Mouse (Mus musculus) small intestine, adult 2 months (tissue): ENCODE measurements around the gene Kcnh7. TPM values are rescaled to one million over a fixed set of nuclear protein-coding genes. Genes with fewer than 3 reads are reported as not detected.

Experiments
- H3K27ac ChIP-seq: fragments of 200-500 bp; 2 replicates; pipeline ENCODE4 v1.5.1; 2012; ENCODE audit warnings: low read depth, low read length, control low read depth, inconsistent platforms; ENCODE audit not compliant: insufficient read depth
- H3K27me3 ChIP-seq: fragments of 200-500 bp; 2 replicates; pipeline ENCODE4 v1.6.1; 2012; ENCODE audit warnings: mild to moderate bottlenecking, moderate library complexity, low read length, inconsistent platforms; ENCODE audit not compliant: control insufficient read depth, insufficient read depth
- H3K36me3 ChIP-seq: fragments of 200-500 bp; 2 replicates; pipeline ENCODE4 v1.6.1; 2012; ENCODE audit warnings: mild to moderate bottlenecking, low read length, control low read depth, inconsistent platforms; ENCODE audit not compliant: control insufficient read depth, insufficient read depth
- H3K4me1 ChIP-seq: fragments of 200-500 bp; 2 replicates; pipeline ENCODE4 v1.6.1; 2012; ENCODE audit warnings: low read length, inconsistent platforms, mixed read lengths; ENCODE audit not compliant: control insufficient read depth, insufficient read depth, insufficient read length
- H3K4me3 ChIP-seq: fragments of 200-500 bp; 2 replicates; pipeline ENCODE4 v1.5.1; 2012; ENCODE audit warnings: low read depth, mild to moderate bottlenecking, control low read depth, inconsistent platforms, low read length, moderate library complexity
- CTCF ChIP-seq: fragments of 200-500 bp; IDR thresholded peaks from 2 replicates; pipeline ENCODE4 v1.5.1; 2012; ENCODE audit warnings: low read depth, mild to moderate bottlenecking, control low read depth, inconsistent platforms, low read length, moderate library complexity, mixed read lengths; ENCODE audit not compliant: insufficient replicate concordance, insufficient read length; ENCODE audit errors: extremely low read depth
- POLR2A ChIP-seq: fragments of 200-500 bp; IDR thresholded peaks from 2 replicates; pipeline ENCODE4 v1.6.1; 2012; ENCODE audit warnings: low read depth, mild to moderate bottlenecking, control low read depth, inconsistent platforms, low read length, moderate library complexity
- WGBS: fragments of 180-500 bp; shearing (Covaris S2); methylation state at CpG from one replicate; pipeline ENCODE4 v1.1.7; 2018; 5-methylcytosine and 5-hydroxymethylcytosine counted together
- polyA plus RNA-seq: library from polyadenylated mRNA; depleted of rRNA; stranded (reverse); fragments of >200 nt; gene quantifications from 2 replicates; pipeline ENCODE4 v1.2.3, GENCODE M21; 2012; rRNA removed

Gene Kcnh7
- not detected in 2 replicates for polyA plus RNA-seq

DNA sequence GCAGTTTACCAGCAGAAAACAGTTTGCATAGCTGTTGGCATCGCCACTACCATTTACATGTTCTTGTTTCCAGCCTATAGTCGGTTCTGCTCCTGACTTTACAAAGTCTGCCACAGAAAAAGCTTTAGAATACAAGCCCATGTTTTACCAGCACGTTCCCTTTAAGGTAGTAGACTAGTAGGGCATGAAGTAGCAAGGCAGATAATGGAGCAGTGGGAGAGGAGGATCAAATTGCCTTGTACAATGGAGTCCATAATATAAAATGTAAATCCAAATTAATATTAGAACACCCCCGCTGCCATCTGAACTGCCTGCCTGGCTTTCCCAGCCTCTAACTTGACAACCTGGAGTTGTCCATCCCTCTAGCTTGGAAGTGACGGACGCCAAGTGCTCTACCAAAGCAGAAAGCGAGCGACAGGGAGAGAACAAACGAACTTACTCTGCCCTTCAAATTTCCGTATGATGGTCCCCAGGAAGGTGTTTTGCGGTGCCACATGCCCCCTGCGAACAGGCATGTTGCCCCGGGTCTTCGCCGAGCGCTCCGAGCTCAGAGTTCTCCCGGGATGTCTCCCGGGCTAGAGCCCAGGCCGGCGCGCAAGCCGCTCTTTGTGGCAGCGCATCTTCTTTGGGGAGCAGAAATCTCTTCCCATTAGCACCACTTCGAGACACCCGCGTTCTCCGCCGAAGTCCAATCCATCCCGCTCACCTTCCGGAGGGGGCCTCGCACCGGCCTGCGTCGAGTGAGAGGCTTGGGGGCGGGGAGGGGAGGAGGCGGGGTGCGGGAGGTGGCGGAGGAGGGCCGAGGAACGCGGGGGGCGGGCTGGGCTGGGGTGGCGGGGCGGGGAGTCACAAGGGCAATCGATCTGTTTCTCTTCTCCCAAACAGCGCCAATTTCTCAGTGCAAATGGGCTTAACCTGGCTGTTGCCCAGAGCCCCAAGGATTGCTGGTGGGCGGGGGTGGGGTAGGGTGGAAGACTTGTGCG lies at the start of gene Kcnh7:
Kcnh7 (minus strand) TSS at position 725 of the 983 bp plus-strand sequence.
- 0 out of 2 replicates have a peak within 1 kb of the TSS, but pooled peaks have one; percentile 3 for H3K4me3 ChIP-seq
- H3K27ac ChIP-seq, result no peak within 1 kb of the TSS
- WGBS, result 4% methylated on average over 47 of the region's 49 CpGs
- H3K27me3 ChIP-seq, result 0 out of 2 replicates have a peak, but pooled peaks cover 4% of the 10 kb centered on the region
- H3K36me3 ChIP-seq, result no peaks in the 10 kb centered on the region
- no peak for TF ChIP-seq POLR2A
- TF ChIP-seq CTCF, result no peak
- H3K4me1 ChIP-seq, result peaks cover 2% of the 10 kb centered on the region; the same call in 1 of the 2 replicates

DNA sequence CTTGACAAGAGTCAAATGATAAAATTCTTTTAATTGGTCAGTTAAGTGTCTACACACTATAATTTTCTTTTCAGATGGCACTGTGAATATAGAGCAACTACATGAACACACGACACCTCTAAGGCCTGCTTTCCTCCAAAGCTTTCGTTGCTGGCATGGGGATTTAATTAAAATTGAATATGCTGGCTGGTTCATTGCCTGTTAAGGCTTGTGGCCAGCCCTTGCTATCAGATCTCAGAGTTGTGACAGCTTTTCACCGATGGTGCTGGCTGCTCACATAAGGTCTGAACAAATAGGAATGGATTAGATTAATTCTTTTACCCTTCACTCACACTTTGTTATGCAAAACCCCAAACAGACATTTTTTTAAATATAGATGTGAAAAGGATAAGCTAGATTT lies 23.3 kb upstream of the Kcnh7 start:
- Histone ChIP-seq H3K27ac (no peak overlapping the region), H3K4me3 (no peak overlapping the region), H3K36me3 (no peaks in the 10 kb centered on the region), H3K4me1 (no peaks in the 10 kb centered on the region), H3K27me3 (no peaks in the 10 kb centered on the region)
- no peak for TF ChIP-seq CTCF
- no peak for TF ChIP-seq POLR2A
- 71% methylated on average over 3 of the region's 3 CpGs for WGBS

DNA sequence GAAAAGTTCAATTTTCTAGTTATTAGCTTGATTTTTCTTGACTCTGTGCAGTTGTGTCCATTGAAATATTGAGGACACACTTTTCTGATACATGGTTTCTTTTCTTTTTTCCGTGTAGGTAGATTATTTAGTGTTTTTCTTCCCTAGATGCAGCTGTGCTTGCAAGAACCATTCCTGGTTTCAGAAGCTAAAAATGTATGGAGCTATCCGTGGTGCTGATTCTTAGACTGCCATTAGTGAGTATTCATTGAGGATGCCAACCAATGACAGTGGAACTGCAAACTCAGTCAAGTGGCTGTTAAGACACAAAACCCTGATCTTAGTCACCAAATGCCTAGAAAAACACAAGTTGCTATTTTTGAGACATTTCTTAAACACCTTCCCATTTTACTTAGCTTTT lies 1.9 kb upstream of the Kcnh7 start:
- WGBS, result 2% methylated on average over 2 of the region's 2 CpGs
- Histone ChIP-seq H3K27me3 (0 out of 2 replicates have a peak, but pooled peaks cover 4% of the 10 kb centered on the region), H3K36me3 (no peaks in the 10 kb centered on the region), H3K27ac (no peak overlapping the region), H3K4me1 (peaks cover 2% of the 10 kb centered on the region; the same call in 1 of the 2 replicates), H3K4me3 (no peak overlapping the region)
- TF ChIP-seq POLR2A (no peak), CTCF (no peak)

DNA sequence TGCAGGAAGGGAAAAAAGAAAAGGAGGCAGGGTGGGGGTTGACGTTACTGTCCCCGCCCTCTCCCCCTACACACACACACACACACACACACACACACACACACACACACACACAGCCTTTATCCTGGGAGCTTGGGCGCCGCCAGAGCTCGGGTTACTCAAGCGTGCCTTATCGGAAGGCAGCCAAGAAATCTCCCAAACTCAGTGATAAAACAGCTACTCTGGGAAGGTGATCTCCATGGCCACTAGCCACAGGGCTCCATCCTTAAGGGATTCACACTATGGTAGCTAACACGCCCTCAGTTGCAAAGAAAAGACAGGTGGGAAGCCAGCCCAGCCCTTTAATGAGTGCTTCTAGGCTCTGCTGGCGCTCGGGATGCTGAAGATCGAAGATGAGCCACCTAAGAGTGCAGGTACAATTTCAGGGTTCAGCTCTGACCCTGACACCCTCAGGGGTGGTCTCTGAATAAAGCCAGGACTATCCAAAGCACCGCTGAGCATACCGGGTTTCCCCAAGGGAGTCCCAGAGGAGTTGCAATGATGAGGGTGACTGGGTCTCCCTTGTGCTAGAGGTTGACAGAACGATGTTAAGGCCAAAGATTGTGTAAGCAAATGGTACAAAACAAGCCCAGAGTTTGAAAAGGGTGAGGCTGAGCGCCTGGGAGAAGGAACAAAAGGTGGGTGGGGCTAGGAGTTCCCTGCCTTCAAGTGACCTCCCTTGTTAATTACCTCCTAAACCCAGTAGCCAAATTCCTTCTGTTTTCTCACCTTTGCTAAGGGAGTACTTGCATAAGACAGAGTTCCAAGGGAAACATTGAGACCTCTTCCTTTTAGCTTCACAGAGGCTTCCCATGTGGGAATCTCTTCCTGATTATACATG lies 704 bp upstream of the Kcnh7 start:
- Histone ChIP-seq H3K36me3 (no peaks in the 10 kb centered on the region), H3K4me3 (0 out of 2 replicates have a peak overlapping the region, but pooled peaks have one; percentile 3), H3K27ac (no peak overlapping the region), H3K27me3 (0 out of 2 replicates have a peak, but pooled peaks cover 4% of the 10 kb centered on the region), H3K4me1 (peaks cover 2% of the 10 kb centered on the region; the same call in 1 of the 2 replicates)
- WGBS, result 4% methylated on average over 15 of the region's 15 CpGs
- no peak for TF ChIP-seq POLR2A
- TF ChIP-seq CTCF, result no peak

DNA sequence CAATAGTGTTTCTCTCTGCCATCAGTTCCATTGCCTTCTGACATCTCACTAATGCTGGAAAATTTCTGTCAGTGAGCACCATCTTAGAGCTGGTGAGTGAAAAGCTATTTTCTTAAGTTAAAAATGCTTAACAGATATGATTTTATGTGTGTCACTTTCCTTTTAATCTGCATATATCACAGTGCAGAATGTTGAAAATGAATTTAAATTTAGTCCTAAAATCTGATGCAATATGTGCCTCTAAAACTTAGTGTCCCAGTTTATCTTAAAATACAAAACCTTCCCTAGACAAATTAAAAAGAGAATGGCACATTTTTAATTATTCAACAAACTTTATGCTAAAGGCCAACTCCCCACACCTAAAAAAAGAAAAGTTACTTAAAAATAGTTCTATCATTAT lies 30.4 kb downstream of the Kcnh7 start:
- no peaks in the 10 kb centered on the region for H3K36me3 ChIP-seq
- no peaks in the 10 kb centered on the region for H3K4me1 ChIP-seq
- H3K27ac ChIP-seq, result no peak overlapping the region
- no peak for TF ChIP-seq CTCF
- no peak for TF ChIP-seq POLR2A
- no peaks in the 10 kb centered on the region for H3K27me3 ChIP-seq
- H3K4me3 ChIP-seq, result no peak overlapping the region

DNA sequence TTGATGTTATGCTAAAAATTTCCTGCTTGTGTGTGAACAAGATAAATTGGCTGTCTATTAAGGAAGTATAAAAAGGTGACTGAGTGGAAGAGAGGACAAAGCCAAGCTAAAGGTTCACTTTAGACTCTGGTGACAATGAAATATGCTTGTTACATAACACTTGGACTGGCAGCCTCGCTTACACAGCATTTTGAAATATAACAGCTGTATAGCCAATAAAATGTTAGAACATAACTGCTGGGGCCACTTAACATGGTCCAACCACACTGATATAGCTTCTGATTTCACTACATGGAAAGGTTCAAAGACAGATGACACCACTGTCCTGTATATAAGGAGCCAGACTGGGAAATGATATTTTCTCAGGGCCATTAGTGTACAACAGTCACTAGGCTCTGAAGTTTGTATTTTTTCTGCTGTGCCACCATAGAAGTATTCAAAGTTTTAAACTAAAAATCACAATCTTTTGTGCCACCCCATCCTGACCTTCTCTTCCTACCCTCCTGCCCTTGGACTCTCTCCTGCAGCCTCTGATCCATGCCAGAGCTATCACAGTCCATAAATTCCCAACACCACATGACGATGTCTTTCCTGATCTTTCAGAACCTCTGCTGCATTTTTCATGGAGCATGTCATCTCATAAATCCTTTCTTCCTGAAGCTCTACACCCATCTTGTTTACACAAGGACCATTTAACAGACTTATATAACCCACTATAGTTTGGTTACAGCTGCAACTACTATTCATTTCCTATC lies 56.1 kb downstream of the Kcnh7 start:
- Histone ChIP-seq H3K4me3 (no peak overlapping the region), H3K4me1 (peaks cover 2% of the 10 kb centered on the region; the same call in 1 of the 2 replicates), H3K27me3 (no peaks in the 10 kb centered on the region), H3K36me3 (no peaks in the 10 kb centered on the region), H3K27ac (no peak overlapping the region)
- TF ChIP-seq POLR2A, result no peak
- no peak for TF ChIP-seq CTCF
- 25% methylated on average over 2 of the region's 2 CpGs for WGBS
